ENCODE assay signal across 10 mouse cellular contexts in the genomic region with DNA sequence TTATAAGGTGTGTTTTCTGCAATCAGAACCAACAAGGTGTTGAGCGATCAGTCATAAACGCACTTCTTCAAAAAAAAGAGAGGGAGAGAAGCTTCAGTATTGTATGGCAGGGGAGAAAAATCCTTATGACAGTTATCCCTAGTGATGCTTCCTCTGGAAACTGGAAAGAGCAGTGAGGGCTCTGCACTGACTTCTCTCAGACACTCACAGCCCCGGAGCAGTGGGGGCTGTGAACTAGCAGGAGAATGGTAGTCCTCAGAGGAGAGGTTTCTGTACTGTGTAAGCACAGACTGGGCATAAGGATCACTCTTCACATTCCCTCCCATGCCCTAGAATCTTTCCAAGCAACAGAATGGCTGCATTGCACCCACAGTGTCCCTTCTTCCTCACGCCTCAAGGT. TPM values are rescaled to one million over a fixed set of nuclear protein-coding genes. Genes with fewer than 3 reads are reported as not detected.
A peak's percentile ranks its signal among the peaks of the same experiment; 100 is the strongest.
DNase-seq lines count a peak whose midpoint lies in the region; ATAC-seq lines count a peak whose summit lies in the region.
"Had no signal": no experiment of that assay in that cellular context is flagged by ENCODE, and none has a peak within 500 bp of the region (broad histone marks: within the 10 kb centered on the region; RNA-seq: fewer than 3 reads in every experiment).

No protein-coding gene starts in this region.

- H3K9me3 ChIP-seq in heart, embryonic 14.5 days (ENCODE audit: control insufficient read depth, low read length), result no peaks in the 10 kb centered on the region
- H3K9me3 ChIP-seq in embryonic facial prominence, embryonic 13.5 days, result no peaks in the 10 kb centered on the region
- no peaks in the 10 kb centered on the region for H3K9me3 ChIP-seq in hindbrain, embryonic 13.5 days
- H3K9me3 ChIP-seq in midbrain, embryonic 12.5 days, result no peaks in the 10 kb centered on the region

- H3K4me2 ChIP-seq in heart, embryonic 14.5 days (ENCODE audit: low read length), result peak overlapping the region; percentile 100
- peak overlapping the region; percentile 100 for H3K4me2 ChIP-seq in embryonic facial prominence, embryonic 13.5 days
- H3K4me2 ChIP-seq in hindbrain, embryonic 13.5 days, result peak overlapping the region; percentile 93
- peak overlapping the region; percentile 89 for H3K4me2 ChIP-seq in midbrain, embryonic 12.5 days (replicated peaks)

- 31% methylated on average over 4 of the region's 4 CpGs for WGBS in heart, embryonic 14.5 days
- 19% methylated on average over 4 of the region's 4 CpGs for WGBS in embryonic facial prominence, embryonic 13.5 days
- 29% methylated on average over 4 of the region's 4 CpGs for WGBS in hindbrain, embryonic 13.5 days
- WGBS in midbrain, embryonic 12.5 days, result 22% methylated on average over 4 of the region's 4 CpGs

- peak overlapping the region in 1 of 2 experiments; percentile 67; a peak in 2 of 4 replicates for H3K4me3 ChIP-seq in heart, embryonic 14.5 days (ENCODE audit: control insufficient read depth in 1 of 2, insufficient read depth in 1 of 2, low read depth in 1 of 2, low read length in 2 of 2)
- peak overlapping the region; percentile 60 for H3K4me3 ChIP-seq in embryonic facial prominence, embryonic 13.5 days
- H3K4me3 ChIP-seq in hindbrain, embryonic 13.5 days, result peak overlapping the region; percentile 55
- H3K4me3 ChIP-seq in midbrain, embryonic 12.5 days, result 0 out of 2 replicates have a peak overlapping the region, but pooled peaks have one; percentile 69

- H3K4me1 ChIP-seq in heart, embryonic 14.5 days (ENCODE audit: control insufficient read depth in 2 of 2, insufficient read depth in 2 of 2, low read length in 2 of 2), result peaks cover 0 to 4% of the 10 kb centered on the region in 2 experiments; a peak in 1 of 4 replicates
- H3K4me1 ChIP-seq in embryonic facial prominence, embryonic 13.5 days, result 0 out of 2 replicates have a peak, but pooled peaks cover 7% of the 10 kb centered on the region
- H3K4me1 ChIP-seq in hindbrain, embryonic 13.5 days (replicated peaks), result peaks cover 21% of the 10 kb centered on the region
- H3K4me1 ChIP-seq in midbrain, embryonic 12.5 days, result peaks cover 10% of the 10 kb centered on the region

- no peaks in the 10 kb centered on the region for H3K36me3 ChIP-seq in heart, embryonic 14.5 days (ENCODE audit: control insufficient read depth, insufficient read depth, low read length)
- no peaks in the 10 kb centered on the region for H3K36me3 ChIP-seq in embryonic facial prominence, embryonic 13.5 days
- no peaks in the 10 kb centered on the region for H3K36me3 ChIP-seq in hindbrain, embryonic 13.5 days
- no peaks in the 10 kb centered on the region for H3K36me3 ChIP-seq in midbrain, embryonic 12.5 days
- H3K36me3 ChIP-seq: G1E had no signal

- no peak for ATAC-seq in heart, embryonic 14.5 days (ENCODE audit: insufficient number of reproducible peaks, insufficient read depth, low FRiP score, low read depth)
- ATAC-seq in embryonic facial prominence, embryonic 13.5 days (ENCODE audit: insufficient number of reproducible peaks, insufficient read depth, low FRiP score, low TSS enrichment, low read depth), result no peak
- ATAC-seq in hindbrain, embryonic 13.5 days (ENCODE audit: low FRiP score), result no peak
- no peak for ATAC-seq in midbrain, embryonic 12.5 days (ENCODE audit: low FRiP score, low read depth)

- no peak overlapping the region for H3K27ac ChIP-seq in heart, embryonic 14.5 days (replicated peaks in 1 of 2; ENCODE audit: control insufficient read depth in 1 of 2, insufficient read depth in 1 of 2, low read depth in 2 of 2, low read length in 2 of 2)
- H3K27ac ChIP-seq in embryonic facial prominence, embryonic 13.5 days, result no peak overlapping the region
- no peak overlapping the region for H3K27ac ChIP-seq in hindbrain, embryonic 13.5 days
- no peak overlapping the region; the same call in 1 of the 2 replicates for H3K27ac ChIP-seq in midbrain, embryonic 12.5 days (replicated peaks)

- peaks cover 15% of the 10 kb centered on the region for H3K27me3 ChIP-seq in heart, embryonic 14.5 days (ENCODE audit: control insufficient read depth, insufficient read depth, low read length)
- peaks cover 41% of the 10 kb centered on the region for H3K27me3 ChIP-seq in embryonic facial prominence, embryonic 13.5 days
- H3K27me3 ChIP-seq in hindbrain, embryonic 13.5 days, result peaks cover 78% of the 10 kb centered on the region
- H3K27me3 ChIP-seq in midbrain, embryonic 12.5 days, result peaks cover 29% of the 10 kb centered on the region

- no peak for DNase-seq in heart, adult 9 months (ENCODE audit: low spot score in 2 of 2)
- DNase-seq in embryo, embryonic 10.5 days (ENCODE audit: low spot score), result no peak
- DNase-seq in kidney, postnatal 25 days, result no peak
- no peak for DNase-seq in adrenal gland, adult 2 months

- no peak overlapping the region for H3K9ac ChIP-seq in heart, embryonic 14.5 days (ENCODE audit: low read length)
- H3K9ac ChIP-seq in embryonic facial prominence, embryonic 13.5 days, result no peak overlapping the region
- H3K9ac ChIP-seq in hindbrain, embryonic 13.5 days, result no peak overlapping the region
- H3K9ac ChIP-seq in midbrain, embryonic 12.5 days (replicated peaks), result no peak overlapping the region

RNA-seq across cellular contexts. Expression of a gene that starts 33.8 kb away (rescaled TPM):
- not detected in 2 replicates for polyA plus RNA-seq in heart, embryonic 14.5 days (2014; fragmentation: Nextera tagmentation; extraction: Ambion mirVana)
- polyA plus RNA-seq in embryonic facial prominence, embryonic 13.5 days (2015; fragmentation: Nextera tagmentation; extraction: Ambion mirVana), result not detected in 2 replicates
- not detected in 2 replicates for polyA plus RNA-seq in hindbrain, embryonic 13.5 days (2015; fragmentation: Nextera tagmentation; extraction: Ambion mirVana)
- polyA plus RNA-seq in midbrain, embryonic 12.5 days (2016; fragmentation: Nextera tagmentation; extraction: Ambion mirVana), result not detected in 2 replicates
- total RNA-seq in adrenal gland, adult 2 months (2021), result not detected
- not detected in 2 replicates for polyA plus RNA-seq in adrenal gland, adult 2 months (2012; rRNA removed)
- total RNA-seq: G1E had no signal
- polyA plus RNA-seq: G1E; gonadal fat pad, adult 2 months had no signal
